Mouse (Mus musculus) large intestine, adult 2 months (tissue): ENCODE results near the gene Mettl7a1. TPM values are rescaled to one million over a fixed set of nuclear protein-coding genes. Genes with fewer than 3 reads are reported as not detected.
"Not testable (repeated sequence)": the region's sequence is repeated elsewhere in the genome, so short reads cannot be mapped to it uniquely, and the experiment has no call there.

Experiments used
- DNase-seq: peaks from one replicate; pipeline ENCODE4 v3.0.0-alpha.2; 2012; ENCODE audit warnings: low read depth, low spot score
- WGBS: fragments of 180-500 bp; shearing (Covaris S2); methylation state at CpG from one replicate; pipeline ENCODE4 v1.1.7; 2018; 5-methylcytosine and 5-hydroxymethylcytosine counted together
- polyA plus RNA-seq: library from polyadenylated mRNA; depleted of rRNA; stranded (reverse); fragments of >200 nt; gene quantifications from 2 replicates; pipeline ENCODE4 v1.2.3, GENCODE M21; 2012

Gene Mettl7a1
- polyA plus RNA-seq, 1 experiment = 22.8 TPM

GRCm38 (mm10) chr15:100292326-100292725 is 11.6 kb upstream of the Mettl7a1 start:
- no peak for DNase-seq
- WGBS = 56% methylated on average over 7 of the region's 7 CpGs

GRCm38 (mm10) chr15:100297856-100298255 is 6.1 kb upstream of the Mettl7a1 start:
- no peak for DNase-seq
- 94% methylated on average over 5 of the region's 5 CpGs for WGBS

GRCm38 (mm10) chr15:100300499-100300898 is 3.4 kb upstream of the Mettl7a1 start:
- 65% methylated on average over 6 of the region's 6 CpGs for WGBS
- no peak for DNase-seq

GRCm38 (mm10) chr15:100301556-100301955 is 2.4 kb upstream of the Mettl7a1 start:
- no peak for DNase-seq
- WGBS = 90% methylated on average over 15 of the region's 15 CpGs

GRCm38 (mm10) chr15:100303428-100304018 is 417 bp upstream of the Mettl7a1 start:
- WGBS = 25% methylated on average over 8 of the region's 8 CpGs
- DNase-seq = no peak

GRCm38 (mm10) chr15:100306201-100306600 is 2.3 kb downstream of the Mettl7a1 start:
- DNase-seq = no peak
- 59% methylated on average over 2 of the region's 2 CpGs for WGBS

GRCm38 (mm10) chr15:100307438-100308096 is 3.6 kb downstream of the Mettl7a1 start:
- not testable (repeated sequence) for DNase-seq
- WGBS = 15% methylated on average over 11 of the region's 11 CpGs

GRCm38 (mm10) chr15:100312346-100312745 is 8.4 kb downstream of the Mettl7a1 start:
- WGBS = 36% methylated on average over 2 of the region's 2 CpGs
- no peak for DNase-seq

GRCm38 (mm10) chr15:100314448-100315145 is 10.7 kb downstream of the Mettl7a1 start:
- no peak for DNase-seq
- WGBS = 96% methylated on average over 5 of the region's 5 CpGs

- 8% methylated on average over 4 of the region's 4 CpGs for WGBS
- not testable (repeated sequence) for DNase-seq
These were observed 14.2 kb downstream of the Mettl7a1 start for GRCm38 (mm10) chr15:100318014-100318671.

GRCm38 (mm10) chr15:100319884-100320283 is 15.9 kb downstream of the Mettl7a1 start:
- DNase-seq = no peak
- 74% methylated on average over 1 of the region's 1 CpGs for WGBS

- no peak for DNase-seq
These were observed 16.5 kb downstream of the Mettl7a1 start for GRCm38 (mm10) chr15:100320295-100320905.

GRCm38 (mm10) chr15:100321134-100321533 is 17.2 kb downstream of the Mettl7a1 start:
- WGBS = 40% methylated on average over 5 of the region's 5 CpGs
- DNase-seq = no peak

More at GRCm38 (mm10) chr15:100320295-100320905, 16.5 kb downstream of the Mettl7a1 start:
- 49% methylated on average over 9 of the region's 9 CpGs for WGBS

- 54% methylated on average over 12 of the region's 12 CpGs for WGBS
- DNase-seq = no peak
These were observed 20.2 kb downstream of the Mettl7a1 start for GRCm38 (mm10) chr15:100324021-100324591.

- no peak for DNase-seq
- WGBS = 63% methylated on average over 3 of the region's 3 CpGs
These were observed 21.3 kb downstream of the Mettl7a1 start for GRCm38 (mm10) chr15:100325235-100325634.

- 83% methylated on average over 4 of the region's 4 CpGs for WGBS
These were observed 24.1 kb downstream of the Mettl7a1 start for GRCm38 (mm10) chr15:100328089-100328488.

GRCm38 (mm10) chr15:100329336-100329735 is 25.4 kb downstream of the Mettl7a1 start:
- 66% methylated on average over 10 of the region's 10 CpGs for WGBS
- not testable (repeated sequence) for DNase-seq

More at GRCm38 (mm10) chr15:100328089-100328488, 24.1 kb downstream of the Mettl7a1 start:
- not testable (repeated sequence) for DNase-seq

GRCm38 (mm10) chr15:100330739-100331138 is 26.8 kb downstream of the Mettl7a1 start:
- no peak for DNase-seq
- WGBS = 18% methylated on average over 7 of the region's 7 CpGs
